Mouse (Mus musculus) CH12.LX (cell line): ENCODE data around the gene Ldha.

ENCODE experiments used
- CTCF ChIP-seq, 2 experiments: IDR thresholded peaks in 1 of 2; conservative IDR thresholded peaks in 1 of 2; 2 replicates each; pipeline ENCODE4 v1.5.1; 2011 to 2012; ENCODE audit warnings: low read depth in 2 of 2, low read length in 2 of 2, improper control_type of control experiment in 1 of 2, inconsistent platforms in 1 of 2, mild to moderate bottlenecking in 1 of 2, moderate library complexity in 1 of 2
- ETS1 ChIP-seq: conservative IDR thresholded peaks from 2 replicates; pipeline ENCODE4 v1.6.1; 2012; ENCODE audit warnings: low read depth, mild to moderate bottlenecking, inconsistent platforms, low read length, improper control_type of control experiment, moderate library complexity
- POLR2A ChIP-seq: IDR thresholded peaks from 2 replicates; pipeline ENCODE4 v1.6.1; 2011; ENCODE audit warnings: low read depth, mild to moderate bottlenecking, improper control_type of control experiment, low read length
- ZMIZ1 ChIP-seq: IDR thresholded peaks from 2 replicates; pipeline ENCODE4 v1.6.1; 2012; ENCODE audit warnings: low read depth, mild to moderate bottlenecking, inconsistent platforms, low read length, improper control_type of control experiment

DNA sequence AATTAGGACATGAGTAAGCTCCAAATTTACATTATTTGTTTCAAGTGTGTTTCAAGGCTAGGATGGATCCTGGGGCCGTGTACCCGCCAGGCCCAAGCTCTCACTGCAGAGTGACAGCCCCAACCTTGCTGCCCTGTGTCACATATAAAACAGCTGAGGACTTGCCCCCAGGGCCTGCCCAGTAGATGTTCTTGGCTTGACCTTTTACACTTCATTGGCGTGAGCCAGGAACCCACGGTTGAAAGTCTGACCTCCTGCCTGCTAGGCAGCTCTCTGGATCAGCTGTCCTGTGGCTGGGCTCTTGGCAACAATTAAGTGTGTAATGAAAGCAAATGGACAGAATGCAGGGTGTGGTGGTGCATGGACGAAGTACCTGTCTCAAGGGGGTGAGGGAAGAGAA, 8.0 kb downstream of the Ldha start:
- TF ChIP-seq POLR2A: no peak
- no peak for TF ChIP-seq CTCF (conservative IDR thresholded peaks at IDR 0.05 in 1 of 2, IDR thresholded peaks at IDR 0.05 in 1 of 2; ENCODE audit: low read depth in 2 of 2, low read length in 2 of 2)
- no peak for TF ChIP-seq ZMIZ1
- TF ChIP-seq ETS1: no peak
